Mouse (Mus musculus): Measurements from ENCODE around the gene Sept6.

The Sept6 gene

GRCm38 (mm10) chrX:36991694-36992093, at the start of gene Sept6:
Gene Sept6 (minus strand): TSS chrX:36991794.
- DNase-seq (ENCODE audit: low read depth, low spot score): no peak

DNA sequence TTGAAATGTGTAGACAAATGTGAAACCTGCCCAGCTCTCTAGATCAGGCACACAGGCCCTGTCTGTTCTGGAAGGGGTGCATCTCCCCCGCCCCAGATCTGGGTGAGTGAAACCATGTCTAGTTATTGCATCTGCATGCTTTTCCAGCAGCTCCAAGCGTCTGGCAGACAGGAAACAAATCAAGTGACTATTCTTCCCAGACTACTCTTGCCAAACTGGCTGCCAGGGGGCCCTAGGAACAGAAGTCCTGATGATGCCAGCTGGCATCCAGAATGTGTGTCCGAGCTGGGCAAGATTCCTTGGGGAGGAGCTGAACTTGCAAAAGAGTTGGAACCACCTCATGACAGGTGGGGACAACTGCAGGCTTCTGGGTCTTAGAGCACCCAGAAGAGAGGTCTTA, 36.8 kb upstream of the Sept6 start:
- peak; percentile 17 for DNase-seq (ENCODE audit: low read depth, low spot score)

GRCm38 (mm10) chrX:37023652-37024309, 32.2 kb upstream of the Sept6 start:
- DNase-seq (ENCODE audit: low read depth, low spot score): no peak

DNA sequence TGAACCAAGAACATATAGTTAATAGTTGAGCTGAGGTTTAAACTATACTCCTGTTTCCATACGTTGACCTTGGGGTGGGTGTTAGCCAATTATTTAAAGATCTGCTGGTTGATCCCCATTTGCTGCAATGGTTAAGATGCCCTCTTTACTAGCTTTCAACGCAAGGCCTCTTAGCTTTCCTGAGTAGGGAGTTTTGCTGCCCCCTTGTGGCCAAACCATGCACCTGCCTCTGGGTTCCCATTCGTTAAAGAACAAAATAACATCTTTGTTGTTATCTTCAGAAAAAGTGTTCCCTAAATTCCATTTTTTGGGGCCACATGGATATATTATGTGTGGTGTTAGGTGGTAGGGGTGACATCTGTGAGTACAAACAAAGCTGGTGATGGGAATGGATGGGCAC, 31.1 kb upstream of the Sept6 start:
- peak; percentile 15 for DNase-seq (ENCODE audit: low read depth, low spot score)

DNA sequence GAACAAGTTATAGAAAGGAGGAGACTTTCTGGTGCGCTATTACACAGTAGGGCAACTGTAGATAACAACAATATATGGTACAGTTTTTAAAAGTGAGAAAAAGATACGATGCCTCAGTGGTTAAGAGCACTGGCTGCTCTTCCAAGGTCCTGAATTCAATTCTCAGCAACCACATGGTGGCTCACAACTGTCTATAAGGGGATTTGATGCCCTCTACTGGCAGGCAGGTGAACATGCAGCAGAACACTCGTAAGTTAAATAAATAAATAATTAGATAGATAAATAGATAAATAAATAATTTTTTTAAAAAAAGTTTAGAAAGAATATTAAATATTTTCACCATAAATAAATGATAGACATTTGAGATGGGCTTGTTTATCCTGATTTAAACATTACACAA, 27.5 kb upstream of the Sept6 start:
- no peak for DNase-seq (ENCODE audit: low read depth, low spot score)

DNA sequence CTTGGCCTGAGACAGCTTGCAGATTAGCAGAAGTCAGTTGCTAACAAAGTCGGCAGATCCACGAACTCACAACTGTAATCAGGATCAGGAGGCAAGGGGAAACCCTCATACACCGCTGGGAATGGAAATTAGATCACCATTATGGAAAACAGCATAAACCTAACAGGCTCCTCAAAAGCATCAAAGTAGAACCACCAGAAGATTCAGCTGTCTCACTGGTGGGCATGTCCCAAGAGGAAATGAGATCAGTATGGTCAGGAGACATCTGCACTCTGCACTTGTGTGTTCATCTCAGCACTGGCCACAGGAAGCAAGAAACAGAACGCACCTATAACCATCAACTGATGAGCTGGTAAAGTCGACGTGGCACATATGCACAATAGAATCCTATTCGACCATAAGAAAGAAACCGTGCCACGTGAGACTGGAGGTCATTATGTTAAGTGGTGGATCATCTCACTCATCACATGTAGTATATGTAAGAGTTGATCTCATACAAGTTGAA, 26.6 kb upstream of the Sept6 start:
- no peak for DNase-seq (ENCODE audit: low read depth, low spot score)

DNA sequence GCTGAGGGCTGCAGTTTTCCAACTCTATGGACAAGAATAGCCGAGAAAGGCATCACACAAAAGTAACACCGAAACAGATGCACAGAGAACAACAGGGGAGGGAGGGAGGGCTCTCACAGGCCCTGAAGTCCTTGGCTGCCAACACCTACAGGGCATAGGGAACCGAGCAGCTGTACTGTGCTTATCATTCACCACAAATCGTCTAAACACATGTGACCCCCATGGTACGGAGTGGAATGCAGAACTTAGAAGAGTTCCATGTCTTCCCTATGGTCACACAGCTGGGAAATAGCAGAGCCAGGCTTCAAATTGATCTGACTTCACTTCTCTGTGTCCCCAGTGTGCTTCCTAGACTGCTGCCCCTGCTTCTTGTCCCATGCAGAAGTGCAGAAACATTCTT, 22.3 kb upstream of the Sept6 start:
- DNase-seq (ENCODE audit: low read depth, low spot score): no peak

- DNase-seq (ENCODE audit: low read depth, low spot score): no peak
Measured at GRCm38 (mm10) chrX:36991039-36991438, 555 bp downstream of the Sept6 start.

DNA sequence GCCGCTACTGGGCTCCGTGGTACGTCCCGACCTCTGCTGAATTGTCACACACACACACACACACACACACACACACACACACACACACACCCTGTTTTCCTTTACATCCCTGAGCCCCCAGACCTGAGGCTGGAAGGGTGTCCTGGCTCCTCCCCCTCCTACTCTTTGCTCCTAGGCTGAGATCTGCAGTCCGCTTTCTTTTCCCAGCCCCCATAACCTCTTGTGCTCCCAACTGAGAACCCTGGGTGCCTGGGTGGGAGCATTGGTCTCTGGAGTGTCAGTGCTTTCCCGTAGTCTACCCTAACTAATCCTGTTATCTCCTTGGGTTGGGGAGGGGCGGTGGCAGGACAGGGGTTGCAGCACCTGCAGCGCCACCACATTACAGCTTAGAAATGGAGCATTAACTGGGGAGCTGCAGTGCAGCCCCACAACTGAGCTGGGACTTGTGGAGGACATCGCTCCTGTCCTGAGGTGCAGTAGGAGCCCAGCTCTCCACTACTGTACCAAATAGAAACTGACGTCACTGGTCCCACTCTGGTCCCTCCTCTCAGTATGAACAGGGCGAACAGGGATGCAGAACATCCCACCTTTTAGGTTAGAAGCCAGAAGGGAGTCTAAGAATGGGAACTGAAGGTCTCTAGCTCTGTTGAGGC, 1.7 kb downstream of the Sept6 start:
- no peak for DNase-seq (ENCODE audit: low read depth, low spot score)

DNA sequence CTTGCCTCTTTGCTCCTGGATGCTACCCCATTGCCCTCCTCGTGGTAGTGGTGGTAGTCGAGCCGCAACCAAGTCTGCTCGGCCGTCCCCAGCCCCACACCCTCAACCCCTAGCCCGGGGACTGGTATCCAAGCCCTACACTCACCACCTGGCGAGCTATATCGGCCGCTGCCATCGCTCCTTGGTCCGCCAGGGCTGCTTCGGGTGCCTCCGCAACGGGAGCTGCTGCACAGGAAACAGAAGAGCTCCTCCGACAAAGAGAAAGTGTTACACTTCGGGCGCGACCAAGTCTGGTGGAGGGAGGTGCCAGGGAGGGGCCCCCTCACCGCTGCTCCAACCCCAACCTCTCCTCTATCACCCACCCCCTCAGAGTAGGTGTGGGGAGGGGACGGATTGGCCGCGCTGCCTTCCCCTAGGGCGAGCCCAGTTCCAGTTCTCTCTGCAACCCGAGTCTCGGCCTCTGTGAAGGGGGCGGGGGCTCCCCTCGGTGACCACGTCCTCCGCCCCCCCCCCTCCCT, 2.3 kb downstream of the Sept6 start:
- peak; percentile 18 for DNase-seq (ENCODE audit: low read depth, low spot score)

DNA sequence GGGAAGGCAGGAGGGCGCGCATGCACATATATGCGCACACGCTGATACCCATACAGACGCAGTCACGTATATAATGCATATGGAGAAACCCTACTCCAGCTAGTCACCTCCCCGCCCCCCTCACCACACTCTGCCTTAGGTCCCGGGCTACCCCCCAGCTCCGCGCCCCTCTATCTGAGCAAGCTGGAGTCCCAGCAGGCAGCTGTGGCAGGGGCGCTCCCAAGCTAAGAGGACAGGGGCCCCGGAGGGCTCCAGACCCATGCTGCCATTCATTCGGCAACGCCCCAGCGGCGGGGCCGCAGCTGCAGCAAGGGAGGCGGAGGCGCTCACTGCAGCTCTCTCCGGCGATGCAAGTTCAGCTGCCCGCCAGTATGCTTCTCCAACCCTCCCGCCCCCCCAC, 2.8 kb downstream of the Sept6 start:
- DNase-seq (ENCODE audit: low read depth, low spot score): no peak

DNA sequence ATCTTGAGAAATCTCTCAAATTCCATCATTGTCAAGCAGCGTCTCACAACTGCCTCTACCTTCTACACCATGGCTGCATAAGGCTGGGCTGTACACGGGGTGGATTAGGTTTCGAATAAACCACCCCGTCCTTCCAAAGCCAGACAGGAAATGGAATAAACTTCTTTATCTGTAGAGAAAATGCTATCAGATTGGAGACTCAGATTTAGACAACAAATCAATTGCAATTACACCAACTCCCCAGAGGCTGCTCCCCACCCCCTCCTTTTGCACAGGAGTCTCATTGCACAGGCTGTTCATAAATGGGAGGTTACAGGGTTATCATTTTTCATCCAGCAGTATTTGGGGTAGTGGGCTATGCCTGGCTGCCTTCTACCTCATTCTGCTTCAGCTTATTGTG, 3.7 kb downstream of the Sept6 start:
- DNase-seq (ENCODE audit: low read depth, low spot score): no peak

GRCm38 (mm10) chrX:36985041-36985440, 6.6 kb downstream of the Sept6 start:
- DNase-seq (ENCODE audit: low read depth, low spot score): no peak

GRCm38 (mm10) chrX:36983654-36984311, 7.8 kb downstream of the Sept6 start:
- peak; percentile 26 for DNase-seq (ENCODE audit: low read depth, low spot score)

- DNase-seq (ENCODE audit: low read depth, low spot score): peak; percentile 21
Measured at GRCm38 (mm10) chrX:36982892-36983653, 8.5 kb downstream of the Sept6 start.

DNA sequence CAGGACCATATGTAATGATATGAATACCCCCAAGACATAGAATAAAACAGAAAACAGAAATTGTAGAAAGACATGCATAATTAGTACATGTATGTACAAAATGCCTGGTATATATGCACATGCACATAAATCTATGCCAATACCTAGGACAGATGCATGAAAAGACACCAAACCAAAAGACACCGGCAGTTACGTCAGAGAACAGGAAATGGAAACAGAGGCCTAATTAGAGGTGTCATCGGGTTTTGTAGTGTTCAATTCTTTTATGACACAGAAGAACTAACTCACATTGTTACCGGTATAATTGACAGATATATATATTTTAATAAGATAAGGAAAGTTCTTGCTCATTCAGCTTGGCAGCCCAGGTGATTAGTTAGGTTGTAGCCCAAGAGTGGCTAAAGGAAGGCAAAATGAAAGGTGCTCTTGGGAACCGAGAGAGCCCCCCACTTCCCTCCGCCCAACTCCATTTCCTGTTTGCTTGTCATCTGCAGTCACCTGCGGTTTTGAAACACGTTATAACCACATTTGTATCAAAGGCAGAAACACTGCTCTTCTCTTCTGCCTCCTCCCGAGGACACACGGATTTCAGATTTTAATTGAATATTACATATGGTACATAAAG, 10.9 kb downstream of the Sept6 start:
- no peak for DNase-seq (ENCODE audit: low read depth, low spot score)

DNA sequence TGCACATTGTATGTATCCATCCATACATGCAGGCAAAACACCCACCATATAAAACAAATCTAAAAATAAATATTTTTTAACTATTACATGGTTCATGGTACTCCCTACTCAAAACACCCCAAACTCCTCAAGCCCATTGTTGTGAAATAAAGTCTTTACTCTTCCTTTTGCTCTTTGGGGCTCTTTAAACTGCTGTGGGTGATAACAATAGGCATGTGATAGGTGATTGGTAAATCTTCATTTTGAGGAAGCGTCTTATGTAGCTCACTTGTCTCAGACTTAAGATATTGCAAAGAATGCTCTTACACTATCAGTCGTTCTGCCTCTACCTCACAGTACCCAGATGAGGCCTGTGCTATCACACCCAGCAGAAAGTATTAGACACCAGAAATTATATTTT, 13.7 kb downstream of the Sept6 start:
- no peak for DNase-seq (ENCODE audit: low read depth, low spot score)

GRCm38 (mm10) chrX:36976980-36977379, 14.6 kb downstream of the Sept6 start:
- no peak for DNase-seq (ENCODE audit: low read depth, low spot score)

DNA sequence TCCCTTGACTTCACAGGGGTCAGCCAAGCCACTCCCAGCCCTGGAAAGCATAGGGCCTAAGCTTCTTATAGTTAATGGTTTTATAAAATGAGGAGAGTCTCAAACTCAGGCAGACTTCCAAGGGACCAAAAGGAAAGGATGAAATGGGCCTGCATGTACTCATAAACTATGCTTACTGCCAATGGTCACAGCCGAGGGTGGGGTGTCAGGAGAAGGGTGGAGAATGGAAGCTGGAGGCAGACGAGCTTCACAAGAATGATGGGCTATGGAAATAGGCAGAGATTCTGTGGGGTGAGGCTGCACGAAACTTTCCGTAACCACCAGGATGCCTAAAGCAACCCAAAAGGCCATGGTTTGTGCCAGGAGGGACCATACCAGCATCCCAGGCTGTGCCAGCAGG, 15.3 kb downstream of the Sept6 start:
- no peak for DNase-seq (ENCODE audit: low read depth, low spot score)

- DNase-seq (ENCODE audit: low read depth, low spot score): no peak
Measured at GRCm38 (mm10) chrX:36974905-36975304, 16.7 kb downstream of the Sept6 start.

DNA sequence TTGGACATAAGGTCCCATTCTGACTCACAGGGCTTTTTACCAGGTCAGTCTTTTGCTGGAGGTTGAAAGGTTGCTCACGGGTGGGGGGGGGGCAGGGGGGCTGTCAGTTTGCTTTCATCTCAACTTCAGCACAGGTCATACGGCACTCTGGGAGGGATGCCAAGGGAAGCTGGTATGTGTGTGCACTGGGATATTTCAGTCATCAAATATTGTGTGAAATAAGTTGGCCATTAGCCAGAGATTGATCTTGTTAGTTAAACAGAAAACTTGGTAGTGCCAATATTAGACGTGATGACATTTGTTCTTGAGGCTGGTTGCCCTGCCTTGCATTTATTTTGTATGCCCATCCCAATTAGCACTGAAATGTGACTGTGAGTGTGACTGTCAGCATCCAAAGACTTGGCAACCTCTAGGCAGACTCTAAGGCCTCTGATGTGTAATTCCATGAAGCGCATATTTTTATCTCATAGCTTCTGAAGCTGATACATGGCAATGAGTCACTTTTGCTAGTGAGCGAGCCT, 18.6 kb downstream of the Sept6 start:
- no peak for DNase-seq (ENCODE audit: low read depth, low spot score)
